Mouse (Mus musculus): ENCODE data around the gene Tln2.
"Not testable (repeated sequence)": the region's sequence is repeated elsewhere in the genome, so short reads cannot be mapped to it uniquely, and the experiment has no call there.

Tln2 gene

GRCm38 (mm10) chr9:67348983-67349382 is 210.5 kb downstream of the Tln2 start:
- peak in 1 of 2 experiments; percentile 6 for DNase-seq

- no peak for DNase-seq
Measured at GRCm38 (mm10) chr9:67347184-67347583, 212.3 kb downstream of the Tln2 start.

GRCm38 (mm10) chr9:67331281-67331680 is 228.2 kb downstream of the Tln2 start:
- DNase-seq: no peak

GRCm38 (mm10) chr9:67328451-67328850 is 231.1 kb downstream of the Tln2 start:
- DNase-seq: no peak

- peak in 1 of 2 experiments; percentile 39 for DNase-seq
Measured at GRCm38 (mm10) chr9:67321886-67322285, 237.6 kb downstream of the Tln2 start.

- peak; percentile 59 to 76 for DNase-seq
Measured at GRCm38 (mm10) chr9:67315356-67315755, 244.1 kb downstream of the Tln2 start.

- no peak for DNase-seq
Measured at GRCm38 (mm10) chr9:67304992-67305391, 254.5 kb downstream of the Tln2 start.

- DNase-seq: peak; percentile 74 to 80
Measured at GRCm38 (mm10) chr9:67303986-67304385, 255.5 kb downstream of the Tln2 start.

- no peak for DNase-seq
Measured at GRCm38 (mm10) chr9:67303038-67303437, 256.5 kb downstream of the Tln2 start.

GRCm38 (mm10) chr9:67302386-67302989 is 257.0 kb downstream of the Tln2 start:
- DNase-seq: peak in 1 of 2 experiments; percentile 58

GRCm38 (mm10) chr9:67301571-67301970 is 257.9 kb downstream of the Tln2 start:
- no peak for DNase-seq

- DNase-seq: no peak
Measured at GRCm38 (mm10) chr9:67300769-67301168, 258.7 kb downstream of the Tln2 start.

- no peak for DNase-seq
Measured at GRCm38 (mm10) chr9:67300346-67300745, 259.2 kb downstream of the Tln2 start.

- peak; percentile 74 to 78 for DNase-seq
Measured at GRCm38 (mm10) chr9:67299164-67299563, 260.3 kb downstream of the Tln2 start.

- peak; percentile 61 to 77 for DNase-seq
Measured at GRCm38 (mm10) chr9:67297236-67297889, 262.1 kb downstream of the Tln2 start.

- DNase-seq: no peak
Measured at GRCm38 (mm10) chr9:67287457-67287856, 272.0 kb downstream of the Tln2 start.

GRCm38 (mm10) chr9:67286801-67287200 is 272.7 kb downstream of the Tln2 start:
- no peak for DNase-seq

GRCm38 (mm10) chr9:67285544-67285943 is 274.0 kb downstream of the Tln2 start:
- DNase-seq: no peak

- DNase-seq: no peak
Measured at GRCm38 (mm10) chr9:67281812-67282211, 277.7 kb downstream of the Tln2 start.

GRCm38 (mm10) chr9:67280311-67280710 is 279.2 kb downstream of the Tln2 start:
- not testable (repeated sequence) for DNase-seq

- no peak for DNase-seq
Measured at GRCm38 (mm10) chr9:67276446-67276845, 283.1 kb downstream of the Tln2 start.

- DNase-seq: no peak
Measured at GRCm38 (mm10) chr9:67274296-67274695, 285.2 kb downstream of the Tln2 start.

GRCm38 (mm10) chr9:67273362-67273761 is 286.1 kb downstream of the Tln2 start:
- DNase-seq: no peak

- no peak for DNase-seq
Measured at GRCm38 (mm10) chr9:67270734-67271133, 288.8 kb downstream of the Tln2 start.

Data from kidney, postnatal 25 days (tissue).